Mouse (Mus musculus): Measurements from ENCODE around the gene Arvcf.

DNA sequence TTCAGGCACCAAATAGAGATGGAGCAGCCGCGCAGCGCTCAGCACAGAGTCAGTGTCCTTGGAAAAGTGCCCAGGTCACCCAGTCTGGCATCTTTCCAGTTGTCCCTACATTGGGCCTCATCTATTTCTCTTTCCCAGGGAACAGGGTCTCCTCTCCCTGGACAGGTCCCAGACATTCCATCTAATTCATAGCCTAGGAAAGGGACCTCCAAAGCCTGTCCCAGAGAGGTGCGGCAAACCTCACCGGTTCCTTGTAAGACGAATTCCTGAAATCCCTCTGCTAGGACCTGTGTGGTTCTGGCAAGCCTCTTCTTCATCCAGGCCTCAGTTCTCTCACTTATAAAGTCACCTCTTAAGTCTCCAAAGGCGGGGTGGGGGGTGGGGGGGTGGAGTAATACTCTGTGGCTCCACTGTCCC is 47.6 kb downstream of the Arvcf start:
- TF ChIP-seq CTCF (IDR thresholded peaks at IDR 0.05; ENCODE audit: low read depth), result no peak
- TF ChIP-seq EP300 (IDR thresholded peaks at IDR 0.05; ENCODE audit: low read depth), result no peak
